Mouse (Mus musculus) MEL (cell line): Measurements from ENCODE around the gene Capn12. TPM values are rescaled to one million over a fixed set of nuclear protein-coding genes. Genes with fewer than 3 reads are reported as not detected.

ENCODE experiments used
- DNase-seq: peaks from one replicate; pipeline ENCODE4 v3.0.0; 2011; ENCODE audit warnings: low read depth, low spot score
- H3K27ac ChIP-seq: 2 replicates; pipeline ENCODE4 v1.5.1; 2012; ENCODE audit warnings: low read depth, mild to moderate bottlenecking, control low read depth, low read length, moderate library complexity; ENCODE audit not compliant: control insufficient read depth
- H3K27me3 ChIP-seq, 2 experiments: fragments of 150-350 bp in 1 of 2; sonication (generic) in 1 of 2; 2 replicates each; pipeline ENCODE4 v1.6.1; 2012; ENCODE audit warnings: low read length in 2 of 2, mild to moderate bottlenecking in 2 of 2, improper control_type of control experiment in 1 of 2, moderate library complexity in 1 of 2; ENCODE audit not compliant: insufficient read depth in 2 of 2, control insufficient read depth in 1 of 2
- H3K36me3 ChIP-seq, 2 experiments: 2 replicates each; pipeline ENCODE4 v1.6.1; 2012 to 2014; ENCODE audit warnings: low read length in 2 of 2, improper control_type of control experiment in 1 of 2, inconsistent platforms in 1 of 2, mild to moderate bottlenecking in 1 of 2; ENCODE audit not compliant: insufficient read depth in 2 of 2, control insufficient read depth in 1 of 2
- H3K4me1 ChIP-seq, 2 experiments: fragments of 150-350 bp in 1 of 2; sonication (generic) in 1 of 2; 2 replicates each; pipeline ENCODE4 v1.6.1; 2012; ENCODE audit warnings: low read length in 2 of 2, improper control_type of control experiment in 1 of 2, mild to moderate bottlenecking in 1 of 2; ENCODE audit not compliant: insufficient read depth in 2 of 2, control insufficient read depth in 1 of 2
- H3K4me3 ChIP-seq, 2 experiments: fragments of 150-350 bp in 1 of 2; sonication (generic) in 1 of 2; 2 replicates each; pipeline ENCODE4 v1.5.1; 2012; ENCODE audit warnings: low read depth in 2 of 2, low read length in 2 of 2, mild to moderate bottlenecking in 2 of 2, moderate library complexity in 2 of 2, control low read depth in 1 of 2, improper control_type of control experiment in 1 of 2; ENCODE audit not compliant: control insufficient read depth in 1 of 2, insufficient read depth in 1 of 2
- H3K79me2 ChIP-seq: 2 replicates; pipeline ENCODE4 v1.6.1; 2012; ENCODE audit warnings: mild to moderate bottlenecking, low read length, moderate library complexity; ENCODE audit not compliant: control insufficient read depth, poor library complexity, insufficient read depth
- H3K9ac ChIP-seq: 2 replicates; pipeline ENCODE4 v1.6.1; 2012; ENCODE audit warnings: low read depth, mild to moderate bottlenecking, control low read depth, low read length, moderate library complexity; ENCODE audit not compliant: control insufficient read depth, poor library complexity, severe bottlenecking
- H3K9me3 ChIP-seq: fragments of 150-350 bp; sonication (generic); replicated peaks from 2 replicates; pipeline ENCODE4 v1.6.1; 2012; ENCODE audit warnings: mild to moderate bottlenecking, low read length, improper control_type of control experiment, moderate library complexity; ENCODE audit not compliant: insufficient read depth
- BHLHE40 ChIP-seq: IDR thresholded peaks from 2 replicates; pipeline ENCODE4 v1.6.1; 2012; ENCODE audit warnings: low read depth, mild to moderate bottlenecking, inconsistent platforms, low read length, improper control_type of control experiment, borderline replicate concordance
- CHD1 ChIP-seq: IDR thresholded peaks from 2 replicates; pipeline ENCODE4 v1.6.1; 2012; ENCODE audit warnings: low read depth, mild to moderate bottlenecking, inconsistent platforms, low read length, improper control_type of control experiment
- E2F4 ChIP-seq: IDR thresholded peaks from 2 replicates; pipeline ENCODE4 v1.6.1; 2011; ENCODE audit warnings: low read depth, low read length, improper control_type of control experiment, borderline replicate concordance
- ETS1 ChIP-seq: IDR thresholded peaks from 2 replicates; pipeline ENCODE4 v1.6.1; 2012; ENCODE audit warnings: low read depth, mild to moderate bottlenecking, inconsistent platforms, low read length, improper control_type of control experiment, moderate library complexity
- GABPA ChIP-seq: IDR thresholded peaks from 2 replicates; pipeline ENCODE4 v1.6.1; 2012; ENCODE audit warnings: low read depth, mild to moderate bottlenecking, inconsistent platforms, low read length, improper control_type of control experiment, moderate library complexity
- MAFK ChIP-seq: IDR thresholded peaks from 2 replicates; pipeline ENCODE4 v1.6.1; 2011; ENCODE audit warnings: low read depth, mild to moderate bottlenecking, low read length, improper control_type of control experiment, borderline replicate concordance
- MAX ChIP-seq: IDR thresholded peaks from 2 replicates; pipeline ENCODE4 v1.6.1; 2011; ENCODE audit warnings: low read length, improper control_type of control experiment
- MAZ ChIP-seq: IDR thresholded peaks from 2 replicates; pipeline ENCODE4 v1.6.1; 2012; ENCODE audit warnings: low read depth, mild to moderate bottlenecking, inconsistent platforms, low read length, improper control_type of control experiment
- MEF2A ChIP-seq: IDR thresholded peaks from 2 replicates; pipeline ENCODE4 v1.6.1; 2014; ENCODE audit warnings: low read depth, mild to moderate bottlenecking, inconsistent platforms, low read length, improper control_type of control experiment; ENCODE audit not compliant: poor library complexity, insufficient replicate concordance, severe bottlenecking; ENCODE audit errors: extremely low read depth
- MYC ChIP-seq: IDR thresholded peaks from 2 replicates; pipeline ENCODE4 v1.6.1; 2011; ENCODE audit warnings: low read depth, mild to moderate bottlenecking, low read length, improper control_type of control experiment, moderate library complexity
- POLR2A ChIP-seq, 2 experiments: IDR thresholded peaks; 2 replicates each; pipeline ENCODE4 v1.6.1; 2011 to 2012; ENCODE audit warnings: low read length in 2 of 2, mild to moderate bottlenecking in 2 of 2, control low read depth in 1 of 2, improper control_type of control experiment in 1 of 2, low read depth in 1 of 2, moderate library complexity in 1 of 2; ENCODE audit not compliant: control insufficient read depth in 1 of 2, insufficient read depth in 1 of 2, poor library complexity in 1 of 2
- POLR2AphosphoS2 ChIP-seq: IDR thresholded peaks from 2 replicates; pipeline ENCODE4 v1.6.1; 2011; ENCODE audit warnings: low read length, improper control_type of control experiment
- POLR2AphosphoS5 ChIP-seq: IDR thresholded peaks from 2 replicates; pipeline ENCODE4 v1.6.1; 2012; ENCODE audit warnings: low read depth, borderline replicate concordance, mild to moderate bottlenecking, inconsistent platforms, low read length, moderate library complexity, mixed read lengths
- RCOR1 ChIP-seq: IDR thresholded peaks from 2 replicates; pipeline ENCODE4 v1.6.1; 2012; ENCODE audit warnings: low read depth, mild to moderate bottlenecking, inconsistent platforms, low read length, improper control_type of control experiment
- SMC3 ChIP-seq: IDR thresholded peaks from 2 replicates; pipeline ENCODE4 v1.6.1; 2011; ENCODE audit warnings: low read depth, low read length, improper control_type of control experiment
- ZC3H11A ChIP-seq: IDR thresholded peaks from 2 replicates; pipeline ENCODE4 v1.6.1; 2012; ENCODE audit warnings: low read depth, mild to moderate bottlenecking, inconsistent platforms, low read length, improper control_type of control experiment
- ZKSCAN1 ChIP-seq: IDR thresholded peaks from 2 replicates; pipeline ENCODE4 v1.6.1; 2012; ENCODE audit warnings: low read depth, mild to moderate bottlenecking, inconsistent platforms, low read length, improper control_type of control experiment, moderate library complexity
- ZMIZ1 ChIP-seq: IDR thresholded peaks from 2 replicates; pipeline ENCODE4 v1.6.1; 2012; ENCODE audit warnings: low read depth, mild to moderate bottlenecking, inconsistent platforms, low read length, improper control_type of control experiment, moderate library complexity
- ZNF384 ChIP-seq: IDR thresholded peaks from 2 replicates; pipeline ENCODE4 v1.6.1; 2012; ENCODE audit warnings: low read depth, mild to moderate bottlenecking, inconsistent platforms, low read length, improper control_type of control experiment
- polyA plus RNA-seq, 2 experiments: library from polyadenylated mRNA; stranded (reverse) in 1 of 2; unstranded in 1 of 2; fragments of >175 nt in 1 of 2; fragments of >200 nt in 1 of 2; gene quantifications; 2 replicates each; pipeline versions ENCODE4 v1.2.1 to v1.2.4; 2012; ENCODE audit warnings: low replicate concordance in 2 of 2, low read depth in 1 of 2; ENCODE audit not compliant: insufficient read length in 2 of 2, insufficient read depth in 1 of 2, missing spikeins in 1 of 2
- total RNA-seq: library from RNA; depleted of rRNA; stranded (reverse); fragments of 300-350 nt; gene quantifications from 2 replicates; pipeline ENCODE4 v1.2.3, GENCODE M21; 2012

Gene Capn12
- total and polyA plus RNA-seq, 3 experiments, result 0.19 TPM; not detected in 2

- no peak for TF ChIP-seq ZMIZ1
- TF ChIP-seq E2F4, result no peak
- TF ChIP-seq CHD1, result no peak
- no peak for TF ChIP-seq MAZ
- no peak for TF ChIP-seq MAFK
- TF ChIP-seq SMC3, result no peak
- TF ChIP-seq ZKSCAN1, result no peak
- TF ChIP-seq MAX, result no peak
- TF ChIP-seq ZC3H11A, result no peak
- TF ChIP-seq RCOR1, result no peak
- TF ChIP-seq MEF2A, result no peak
- TF ChIP-seq GABPA, result no peak
- TF ChIP-seq ZNF384, result no peak
- TF ChIP-seq BHLHE40, result no peak
- TF ChIP-seq ETS1, result no peak
- no peak for TF ChIP-seq MYC
- no peak for TF ChIP-seq POLR2AphosphoS5
- H3K9ac ChIP-seq, result no peak overlapping the region
- no peak overlapping the region for H3K4me3 ChIP-seq
- no peaks in the 10 kb centered on the region for H3K4me1 ChIP-seq
- H3K79me2 ChIP-seq, result no peaks in the 10 kb centered on the region
- peaks cover 0 to 20% of the 10 kb centered on the region in 2 experiments; a peak in 2 of 4 replicates for H3K36me3 ChIP-seq
- no peaks in the 10 kb centered on the region for H3K27me3 ChIP-seq
- no peak overlapping the region for H3K27ac ChIP-seq
- no peaks in the 10 kb centered on the region for H3K9me3 ChIP-seq
- DNase-seq, result no peak
Observed at GRCm38 (mm10) chr7:28901311-28902125, 20.3 kb downstream of the Capn12 start.

- peaks cover 0 to 22% of the 10 kb centered on the region in 2 experiments; a peak in 2 of 4 replicates for H3K36me3 ChIP-seq
- TF ChIP-seq POLR2AphosphoS2, result no peak
- no peak for TF ChIP-seq MYC
- no peak for TF ChIP-seq MEF2A
- no peak for TF ChIP-seq POLR2A (IDR thresholded peaks at IDR 0.05; ENCODE audit: control insufficient read depth in 1 of 2, insufficient read depth in 1 of 2, low read depth in 1 of 2, low read length in 2 of 2, poor library complexity in 1 of 2)
- no peak for TF ChIP-seq MAFK
- no peak overlapping the region for H3K9ac ChIP-seq
- no peaks in the 10 kb centered on the region for H3K79me2 ChIP-seq
- H3K9me3 ChIP-seq, result no peaks in the 10 kb centered on the region
- no peaks in the 10 kb centered on the region for H3K4me1 ChIP-seq
- no peak for DNase-seq
- H3K27me3 ChIP-seq, result no peaks in the 10 kb centered on the region
- H3K4me3 ChIP-seq, result no peak overlapping the region
- H3K27ac ChIP-seq, result no peak overlapping the region
Observed at GRCm38 (mm10) chr7:28902180-28902579, 21.0 kb downstream of the Capn12 start.
